In genomic region chr14:117831731-117832130, GRCm38 (mm10) we compare ENCODE assay signal across 8 mouse cellular contexts.
A peak's percentile ranks its signal among the peaks of the same experiment; 100 is the strongest.
DNase-seq lines count a peak whose midpoint lies in the region; ATAC-seq lines count a peak whose summit lies in the region.

No protein-coding gene starts in this region.

- intact Hi-C loops in heart, postnatal 14 days (cut with DNase I): no loop called here
- intact Hi-C loops in left cerebral cortex, postnatal 36 days (cut with DNase I): no loop called here

- H3K27me3 ChIP-seq in forebrain, embryonic 12.5 days: no peaks in the 10 kb centered on the region
- H3K27me3 ChIP-seq in forebrain, embryonic 10.5 days (ENCODE audit: poor library complexity, severe bottlenecking): no peaks in the 10 kb centered on the region

- peak; percentile 46; the same call in 1 of the 2 replicates for ATAC-seq in forebrain, embryonic 12.5 days (ENCODE audit: low FRiP score)
- no peak for ATAC-seq in CD4-positive, CD25-positive, alpha-beta regulatory T cell, adult 4 months

- H3K4me1 ChIP-seq in forebrain, embryonic 12.5 days: peaks cover 7% of the 10 kb centered on the region; the same call in 1 of the 2 replicates
- 0 out of 2 replicates have a peak, but pooled peaks cover 4% of the 10 kb centered on the region for H3K4me1 ChIP-seq in forebrain, embryonic 10.5 days

- no peak for DNase-seq in forebrain, embryonic 10.5 days (ENCODE audit: extremely low spot score, low spot score)
- DNase-seq in ovary, postnatal 36 days (ENCODE audit: low spot score): peak; percentile 14
- no peak for DNase-seq in ovary, postnatal 14 days (ENCODE audit: low spot score)
- peak; percentile 13 to 49 for DNase-seq in heart, postnatal 14 days
- DNase-seq in left cerebral cortex, postnatal 36 days (ENCODE audit: low spot score in 2 of 2): peak; percentile 19 to 45
- no peak for DNase-seq in spleen, adult 12 weeks (ENCODE audit: low spot score)

- no peaks in the 10 kb centered on the region for H3K9me3 ChIP-seq in forebrain, embryonic 12.5 days
- no peaks in the 10 kb centered on the region for H3K9me3 ChIP-seq in forebrain, embryonic 10.5 days

- no peak overlapping the region for H3K4me3 ChIP-seq in forebrain, embryonic 12.5 days (replicated peaks)
- no peak overlapping the region for H3K4me3 ChIP-seq in forebrain, embryonic 10.5 days

- H3K9ac ChIP-seq in forebrain, embryonic 12.5 days: no peak overlapping the region

- 52% methylated on average over 4 of the region's 4 CpGs for WGBS in forebrain, embryonic 12.5 days
- 64% methylated on average over 4 of the region's 4 CpGs for WGBS in forebrain, embryonic 10.5 days

- no peak overlapping the region for H3K27ac ChIP-seq in forebrain, embryonic 12.5 days
- H3K27ac ChIP-seq in forebrain, embryonic 10.5 days: no peak overlapping the region

- H3K36me3 ChIP-seq in forebrain, embryonic 12.5 days (replicated peaks): no peaks in the 10 kb centered on the region
- no peaks in the 10 kb centered on the region for H3K36me3 ChIP-seq in forebrain, embryonic 10.5 days (replicated peaks)

- no peak overlapping the region for H3K4me2 ChIP-seq in forebrain, embryonic 12.5 days

Comparison
In these comparisons a context has a peak if more than half of its experiments do, and no peak if none do; other contexts are left out.
1. DNase-seq: peak in ovary, postnatal 36 days (single experiment), heart, postnatal 14 days (2 of 2) and left cerebral cortex, postnatal 36 days (2 of 2); none in forebrain, embryonic 10.5 days (single experiment), ovary, postnatal 14 days (single experiment) and spleen, adult 12 weeks (single experiment).